Mouse (Mus musculus): ENCODE measurements around the gene Sirt4. TPM values are rescaled to one million over a fixed set of nuclear protein-coding genes. Genes with fewer than 3 reads are reported as not detected.
"Not testable (repeated sequence)": the region's sequence is repeated elsewhere in the genome, so short reads cannot be mapped to it uniquely, and the experiment has no call there.

Gene Sirt4
- polyA plus RNA-seq, 1 experiment from 2014 or later = 19.0 TPM

GRCm38 (mm10) chr5:115509790-115510689 is 25.5 kb upstream of the Sirt4 start:
- peaks cover 9% of the 10 kb centered on the region; the same call in 1 of the 2 replicates for H3K36me3 ChIP-seq
- peaks cover 62% of the 10 kb centered on the region for H3K4me1 ChIP-seq

GRCm38 (mm10) chr5:115509321-115509761 is 24.8 kb upstream of the Sirt4 start:
- Histone ChIP-seq H3K9me3 (no peaks in the 10 kb centered on the region), H3K27ac (peak overlapping the region; percentile 69), H3K36me3 (peaks cover 9% of the 10 kb centered on the region; the same call in 1 of the 2 replicates), H3K4me3 (peak overlapping the region; percentile 24), H3K4me1 (peaks cover 55% of the 10 kb centered on the region), H3K27me3 (ENCODE audit: insufficient read depth, poor library complexity, severe bottlenecking) (no peaks in the 10 kb centered on the region)
- 57% methylated on average over 15 of the region's 15 CpGs for WGBS
- no peak for DNase-seq (ENCODE audit: low spot score)

More at GRCm38 (mm10) chr5:115509790-115510689, 25.5 kb upstream of the Sirt4 start:
- WGBS = 69% methylated on average over 15 of the region's 15 CpGs
- no peak for DNase-seq (ENCODE audit: low spot score)
- Histone ChIP-seq H3K4me3 (0 out of 2 replicates have a peak overlapping the region, but pooled peaks have one; percentile 27), H3K27me3 (ENCODE audit: insufficient read depth, poor library complexity, severe bottlenecking) (no peaks in the 10 kb centered on the region), H3K27ac (peak overlapping the region; percentile 69; the same call in 1 of the 2 replicates), H3K9me3 (no peaks in the 10 kb centered on the region)

GRCm38 (mm10) chr5:115508859-115509147 is 24.3 kb upstream of the Sirt4 start:
- H3K27ac ChIP-seq = 0 out of 2 replicates have a peak overlapping the region, but pooled peaks have one; percentile 95

GRCm38 (mm10) chr5:115507981-115508858 is 23.7 kb upstream of the Sirt4 start:
- Histone ChIP-seq H3K4me1 (peaks cover 49% of the 10 kb centered on the region), H3K36me3 (0 out of 2 replicates have a peak, but pooled peaks cover 3% of the 10 kb centered on the region), H3K27ac (peak overlapping the region; percentile 95; the same call in 1 of the 2 replicates), H3K4me3 (peak overlapping the region; percentile 97), H3K27me3 (ENCODE audit: insufficient read depth, poor library complexity, severe bottlenecking) (no peaks in the 10 kb centered on the region), H3K9me3 (no peaks in the 10 kb centered on the region)
- WGBS = 53% methylated on average over 18 of the region's 18 CpGs
- DNase-seq (ENCODE audit: low spot score) = no peak

More at GRCm38 (mm10) chr5:115508859-115509147, 24.3 kb upstream of the Sirt4 start:
- peaks cover 8% of the 10 kb centered on the region; the same call in 1 of the 2 replicates for H3K36me3 ChIP-seq
- no peaks in the 10 kb centered on the region for H3K9me3 ChIP-seq
- no peaks in the 10 kb centered on the region for H3K27me3 ChIP-seq (ENCODE audit: insufficient read depth, poor library complexity, severe bottlenecking)
- 43% methylated on average over 10 of the region's 10 CpGs for WGBS
- no peak for DNase-seq (ENCODE audit: low spot score)
- peak overlapping the region; percentile 97 for H3K4me3 ChIP-seq
- peaks cover 49% of the 10 kb centered on the region for H3K4me1 ChIP-seq

- Histone ChIP-seq H3K36me3 (no peaks in the 10 kb centered on the region), H3K4me1 (peaks cover 49% of the 10 kb centered on the region), H3K27ac (peak overlapping the region; percentile 95), H3K4me3 (peak overlapping the region; percentile 97), H3K9me3 (no peaks in the 10 kb centered on the region), H3K27me3 (ENCODE audit: insufficient read depth, poor library complexity, severe bottlenecking) (no peaks in the 10 kb centered on the region)
- WGBS = 24% methylated on average over 12 of the region's 12 CpGs
- DNase-seq (ENCODE audit: low spot score) = no peak
Observed at GRCm38 (mm10) chr5:115507267-115507980, 22.9 kb upstream of the Sirt4 start.

GRCm38 (mm10) chr5:115506454-115507201 is 22.1 kb upstream of the Sirt4 start, which contains the start of gene Pxn:
Gene Pxn, plus strand, starts transcription at chr5:115506676.
- peak; percentile 95 for DNase-seq (ENCODE audit: low spot score)

GRCm38 (mm10) chr5:115505617-115506016 is 21.1 kb upstream of the Sirt4 start:
- 72% methylated on average over 4 of the region's 4 CpGs for WGBS
- not testable (repeated sequence) for H3K27ac ChIP-seq; DNase-seq (ENCODE audit: low spot score); H3K9me3 ChIP-seq; H3K27me3 ChIP-seq (ENCODE audit: insufficient read depth, poor library complexity, severe bottlenecking); H3K4me3 ChIP-seq; H3K36me3 ChIP-seq
- H3K4me1 ChIP-seq = peaks cover 41% of the 10 kb centered on the region

More at GRCm38 (mm10) chr5:115506454-115507201, 22.1 kb upstream of the Sirt4 start, which contains the start of gene Pxn:
- Histone ChIP-seq H3K9me3 (no peaks in the 10 kb centered on the region), H3K27ac (peak within 1 kb of the TSS; percentile 95), H3K4me3 (peak within 1 kb of the TSS; percentile 97), H3K36me3 (no peaks in the 10 kb centered on the region), H3K4me1 (peaks cover 44% of the 10 kb centered on the region), H3K27me3 (ENCODE audit: insufficient read depth, poor library complexity, severe bottlenecking) (no peaks in the 10 kb centered on the region)
- under 1% methylated on average over 72 of the region's 74 CpGs for WGBS

- Histone ChIP-seq H3K4me1 (peaks cover 18% of the 10 kb centered on the region), H3K27ac (no peak overlapping the region), H3K36me3 (no peaks in the 10 kb centered on the region), H3K27me3 (ENCODE audit: insufficient read depth, poor library complexity, severe bottlenecking) (no peaks in the 10 kb centered on the region), H3K9me3 (no peaks in the 10 kb centered on the region), H3K4me3 (no peak overlapping the region)
- WGBS = 49% methylated on average over 12 of the region's 12 CpGs
- no peak for DNase-seq (ENCODE audit: low spot score)
Observed at GRCm38 (mm10) chr5:115503035-115503434, 18.5 kb upstream of the Sirt4 start.

- no peak for DNase-seq (ENCODE audit: low spot score)
- Histone ChIP-seq H3K4me1 (no peaks in the 10 kb centered on the region), H3K36me3 (no peaks in the 10 kb centered on the region), H3K27ac (no peak overlapping the region), H3K4me3 (no peak overlapping the region), H3K27me3 (ENCODE audit: insufficient read depth, poor library complexity, severe bottlenecking) (no peaks in the 10 kb centered on the region), H3K9me3 (no peaks in the 10 kb centered on the region)
- WGBS = 77% methylated on average over 12 of the region's 12 CpGs
Observed at GRCm38 (mm10) chr5:115500383-115500935, 15.9 kb upstream of the Sirt4 start.

- Histone ChIP-seq H3K4me1 (peaks cover 7% of the 10 kb centered on the region), H3K27ac (no peak overlapping the region; the same call in 1 of the 2 replicates), H3K27me3 (ENCODE audit: insufficient read depth, poor library complexity, severe bottlenecking) (no peaks in the 10 kb centered on the region), H3K4me3 (no peak overlapping the region), H3K9me3 (no peaks in the 10 kb centered on the region), H3K36me3 (no peaks in the 10 kb centered on the region)
- DNase-seq (ENCODE audit: low spot score) = no peak
- 52% methylated on average over 9 of the region's 9 CpGs for WGBS
Observed at GRCm38 (mm10) chr5:115498307-115499240, 14.0 kb upstream of the Sirt4 start.

All from heart, embryonic 10.5 days (tissue).